Mouse (Mus musculus) cerebral cortex, adult 2 months (tissue): ENCODE data around the gene Tango6.

Experiments
- WGBS: fragments of 180-500 bp; shearing (Covaris S2); methylation state at CpG from one replicate; pipeline ENCODE4 v1.1.7; 2018; 5-methylcytosine and 5-hydroxymethylcytosine counted together

Gene Tango6

DNA sequence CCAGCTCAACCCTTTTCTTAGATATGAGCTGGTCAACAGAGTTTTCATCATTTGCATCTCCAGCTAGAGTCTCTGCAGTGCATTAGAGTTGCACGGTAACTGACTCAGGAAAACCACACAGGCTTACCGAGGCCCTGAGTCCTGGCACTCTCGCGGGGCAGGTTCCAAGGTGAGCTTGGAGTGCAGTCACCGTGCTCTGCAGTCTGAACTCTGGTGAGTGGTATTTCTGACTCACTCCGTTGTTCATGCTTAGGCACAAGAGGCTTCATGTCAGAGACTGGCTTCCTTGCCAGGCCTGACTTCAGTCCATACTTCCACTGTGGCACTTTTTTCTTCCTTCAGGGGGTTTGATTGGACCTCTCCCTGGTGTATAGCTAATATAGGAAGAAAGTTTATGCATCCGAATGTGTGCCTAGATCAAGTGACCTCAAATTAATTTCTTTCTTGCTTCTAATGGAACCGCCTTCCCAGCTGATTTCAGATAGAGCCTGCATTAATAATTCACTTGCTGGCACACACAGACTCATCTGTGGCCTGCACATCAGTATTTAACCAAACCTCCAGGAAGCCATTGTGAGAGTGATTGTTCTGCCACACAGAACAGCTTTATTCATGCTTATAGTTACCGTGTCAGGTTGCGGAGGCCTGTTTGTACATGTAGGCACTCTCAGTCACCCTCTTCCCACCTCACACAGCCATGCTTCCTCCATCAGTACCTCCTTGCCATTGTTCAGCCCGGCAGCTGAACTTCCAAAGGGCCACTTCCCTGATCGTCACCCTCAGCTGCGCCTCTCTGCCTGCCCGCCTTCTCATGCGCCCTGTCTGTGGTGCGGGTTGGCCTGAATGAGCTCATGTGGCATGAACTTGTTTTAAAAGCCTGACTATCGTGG lies 136.0 kb downstream of the Tango6 start:
- 88% methylated on average over 17 of the region's 17 CpGs for WGBS

DNA sequence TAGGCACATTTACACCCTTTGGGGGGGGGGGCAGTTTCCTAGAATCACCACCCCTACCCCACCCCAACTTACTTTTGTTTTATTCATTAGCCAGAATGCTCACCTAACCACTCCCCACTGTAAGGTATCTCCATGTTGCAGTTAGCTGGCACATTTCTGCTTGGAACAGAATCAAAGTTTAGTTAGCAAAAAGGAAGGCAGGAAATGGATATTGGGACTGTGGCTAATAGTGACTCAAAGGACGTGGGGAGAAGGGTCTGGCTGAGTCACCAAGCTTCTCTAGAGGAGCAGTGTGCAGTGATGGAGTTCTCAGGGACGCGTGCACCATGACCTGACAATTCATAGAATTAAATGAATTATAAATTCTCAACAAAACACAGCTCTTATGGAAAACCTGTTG lies 136.7 kb downstream of the Tango6 start:
- WGBS: 82% methylated on average over 3 of the region's 3 CpGs

DNA sequence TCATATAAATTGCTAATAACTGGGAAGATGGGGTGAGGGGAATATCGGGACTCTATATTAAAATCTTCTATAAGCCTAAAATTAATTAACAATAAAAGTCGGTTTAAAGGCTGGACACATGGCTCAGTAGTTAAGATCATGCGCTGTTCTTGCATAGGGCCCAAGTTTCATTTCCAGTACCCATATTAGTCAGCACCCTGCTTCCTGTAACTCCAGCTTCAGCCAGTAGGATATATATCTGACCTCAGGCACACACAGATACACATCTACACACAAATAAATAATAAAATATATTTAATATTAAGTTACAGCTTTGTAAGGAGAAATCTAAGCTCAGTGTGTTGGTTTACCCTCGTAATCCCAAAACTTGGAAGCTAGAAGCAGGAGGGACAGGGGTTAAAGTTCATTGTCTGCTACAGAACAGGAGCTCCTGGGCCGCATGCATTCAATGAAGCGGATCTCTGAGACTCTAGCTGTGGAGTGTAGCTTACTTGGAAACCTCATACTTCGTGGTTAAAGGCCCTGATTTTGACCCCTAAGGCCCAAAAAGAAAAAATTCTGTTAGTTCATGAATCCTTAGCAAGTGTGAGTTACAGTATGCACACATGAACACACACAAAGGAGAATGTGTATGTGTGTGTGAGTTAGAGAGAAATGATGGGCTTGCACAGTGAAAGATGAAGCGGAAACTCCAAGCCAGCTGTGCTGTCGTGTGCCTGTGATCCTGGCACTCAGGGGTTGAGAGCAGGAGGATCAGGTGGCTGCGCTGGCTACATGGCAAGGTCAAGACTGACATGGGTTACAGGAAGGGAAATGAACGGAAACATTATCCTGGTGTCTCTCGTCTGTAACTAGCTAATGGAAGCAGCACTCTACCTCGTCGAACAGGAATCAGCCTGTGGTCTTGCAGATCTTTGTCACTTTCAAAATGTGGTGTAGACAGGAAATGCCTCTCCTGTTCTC lies 138.0 kb downstream of the Tango6 start:
- 92% methylated on average over 14 of the region's 14 CpGs for WGBS

DNA sequence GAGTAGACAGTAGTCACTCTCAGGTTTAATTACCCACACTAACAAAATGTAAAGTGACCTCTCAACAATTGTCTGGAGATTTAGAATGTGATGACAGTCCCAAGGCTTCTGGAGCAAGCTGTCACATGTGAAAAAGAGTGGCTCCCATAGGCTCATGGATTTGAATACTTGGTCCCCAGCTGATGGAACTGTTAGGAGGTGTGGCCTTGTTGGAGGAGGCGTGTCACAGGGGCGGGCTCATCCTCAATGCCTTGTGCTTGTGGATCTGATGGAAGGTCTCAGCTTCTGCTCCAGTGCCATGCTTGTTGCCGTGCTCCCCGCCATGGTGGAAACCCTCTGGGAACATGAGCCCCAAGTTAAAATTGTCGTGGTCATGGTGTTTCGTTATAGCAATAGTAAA lies 146.1 kb downstream of the Tango6 start:
- WGBS: 93% methylated on average over 6 of the region's 6 CpGs

DNA sequence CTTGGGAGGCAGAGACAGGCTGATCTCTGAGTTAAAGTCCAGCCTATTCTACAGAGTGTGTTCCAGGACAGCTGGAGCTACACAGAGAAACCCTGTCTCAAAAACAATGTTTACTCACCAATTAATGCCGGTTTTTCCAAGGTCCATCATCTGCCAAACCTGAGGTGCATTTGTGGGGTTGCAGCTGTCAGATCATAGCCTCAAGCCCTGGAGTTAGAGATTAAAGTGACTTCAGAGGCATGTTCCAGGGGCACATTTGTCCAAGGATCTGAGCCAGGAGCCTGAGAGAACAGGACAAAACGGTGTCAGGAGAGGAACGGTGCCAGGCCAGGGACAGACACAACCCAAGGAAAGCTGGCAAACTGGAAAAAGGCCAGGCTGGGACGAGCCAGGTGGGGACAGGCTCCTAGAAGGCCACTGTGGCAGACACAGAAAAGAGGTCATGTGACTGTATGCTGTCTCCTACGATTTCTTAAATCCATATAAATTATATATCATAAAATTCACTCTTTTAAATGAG lies 146.7 kb downstream of the Tango6 start:
- WGBS: 78% methylated on average over 5 of the region's 5 CpGs

DNA sequence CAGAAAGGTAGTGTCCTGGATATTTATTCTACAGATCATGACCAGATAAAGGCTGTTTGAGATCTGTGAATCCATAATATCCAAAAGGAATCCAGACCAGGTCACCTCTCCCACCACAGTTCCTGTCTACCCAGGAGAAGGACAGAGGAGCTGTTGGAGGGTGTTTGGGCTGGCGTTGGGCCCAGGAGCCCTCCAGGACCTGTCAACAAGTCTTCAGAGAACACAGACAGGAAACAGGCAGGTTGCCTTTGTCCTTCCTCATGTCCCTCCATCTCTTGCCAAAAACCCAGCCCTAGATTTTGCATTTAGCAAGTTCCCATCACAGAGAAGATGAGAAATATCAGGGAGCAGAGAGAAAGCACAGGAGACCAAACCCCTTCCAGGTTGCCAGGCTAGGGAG lies 152.0 kb downstream of the Tango6 start:
- 72% methylated on average over 1 of the region's 1 CpGs for WGBS

DNA sequence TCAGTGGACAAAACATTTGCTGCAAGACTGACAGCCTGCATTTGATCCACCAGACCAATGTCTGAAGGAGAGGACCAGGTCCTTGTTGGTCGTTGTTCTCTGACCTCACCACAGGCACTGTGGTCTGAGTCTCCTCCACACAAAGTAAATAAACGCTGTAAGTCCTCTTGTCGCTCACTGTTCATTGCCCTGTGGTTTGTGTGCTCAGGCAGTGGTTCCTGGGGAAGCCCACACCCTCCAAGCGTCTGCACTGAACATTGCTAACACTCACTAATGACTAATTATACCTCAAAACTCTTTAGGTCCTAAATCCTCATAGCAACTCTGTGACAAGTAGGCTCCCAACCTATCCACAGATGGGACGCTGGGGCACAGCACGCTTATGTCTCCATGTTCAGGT lies 153.7 kb downstream of the Tango6 start:
- whole genome bisulfite sequencing: 85% methylated on average over 6 of the region's 6 CpGs

DNA sequence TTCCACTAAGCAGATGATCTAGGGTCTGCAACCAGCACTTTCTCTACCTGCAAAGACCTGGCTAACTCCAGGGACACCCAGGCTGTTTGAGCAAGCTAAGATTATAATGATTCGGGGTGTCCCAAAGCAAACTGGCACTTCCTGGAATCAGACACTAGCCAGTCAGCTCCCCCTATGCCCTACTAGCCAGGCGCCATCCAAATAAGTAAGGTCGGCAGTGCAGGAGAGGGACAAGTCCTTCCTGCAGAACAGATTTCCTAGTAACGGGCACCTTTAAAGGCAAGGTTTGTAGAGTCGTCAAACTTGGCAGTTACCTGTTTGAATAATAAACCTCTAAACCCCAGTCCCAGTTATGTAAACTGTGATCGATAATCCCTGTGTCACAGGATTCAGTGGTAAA lies 155.9 kb downstream of the Tango6 start:
- 68% methylated on average over 6 of the region's 6 CpGs for WGBS

DNA sequence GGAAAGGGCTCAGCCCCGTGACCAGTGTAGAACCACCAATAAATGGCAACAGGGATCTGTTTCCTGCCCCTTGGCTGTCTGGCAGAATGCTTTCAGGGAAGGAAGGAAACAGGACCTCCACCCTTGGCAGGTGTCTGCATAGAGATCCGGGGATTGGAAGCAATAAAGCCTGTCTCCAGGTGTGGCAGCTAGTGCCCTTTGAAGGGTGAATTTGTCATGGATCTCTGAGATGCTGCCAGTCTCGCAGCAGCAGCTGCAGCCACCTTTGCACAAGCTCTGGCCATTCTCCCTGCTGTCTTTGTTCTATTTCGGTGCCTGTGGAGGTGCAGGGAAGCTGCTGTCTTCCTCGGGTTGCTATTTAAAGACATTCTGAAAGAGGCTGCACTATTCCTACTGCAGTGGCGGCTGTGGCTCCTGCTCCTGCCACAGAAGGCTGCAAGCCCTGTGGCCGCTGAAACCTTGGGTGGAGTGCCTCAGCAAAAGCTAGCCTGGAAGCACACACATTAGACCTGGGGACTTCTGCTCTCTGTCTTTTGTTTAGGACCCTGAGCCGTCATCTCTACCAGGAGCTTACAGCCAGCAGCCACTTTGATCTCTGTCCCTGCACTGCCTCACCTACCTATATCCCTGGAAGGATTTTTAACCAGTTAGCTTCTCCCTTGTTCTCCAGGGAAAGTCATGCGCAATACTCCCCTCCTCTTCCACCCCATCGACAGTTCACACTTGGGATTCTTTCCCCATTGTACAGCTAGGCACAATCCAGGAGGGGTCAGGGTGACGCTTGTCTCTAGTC lies 156.5 kb downstream of the Tango6 start:
- WGBS: 32% methylated on average over 11 of the region's 11 CpGs

DNA sequence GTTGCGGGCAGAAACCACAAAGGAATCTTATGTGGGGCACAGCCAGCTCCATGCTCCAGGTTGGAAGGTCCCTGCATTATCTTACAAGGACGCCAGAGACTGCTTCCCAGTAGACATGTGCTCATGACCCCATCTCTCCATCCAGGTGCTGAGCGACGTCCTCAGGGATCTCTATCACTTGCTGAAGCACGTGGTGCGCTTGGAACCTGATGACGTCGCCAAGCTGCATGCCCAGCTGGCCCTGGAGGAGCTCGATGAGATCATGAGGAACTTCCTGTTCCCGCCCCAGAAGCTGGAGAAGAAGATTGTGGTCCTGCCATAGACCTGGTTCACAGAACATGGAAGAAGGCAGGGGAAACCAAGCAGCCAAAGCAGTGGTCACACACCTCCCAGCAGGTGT lies 167.2 kb downstream of the Tango6 start:
- WGBS: 84% methylated on average over 10 of the region's 10 CpGs

DNA sequence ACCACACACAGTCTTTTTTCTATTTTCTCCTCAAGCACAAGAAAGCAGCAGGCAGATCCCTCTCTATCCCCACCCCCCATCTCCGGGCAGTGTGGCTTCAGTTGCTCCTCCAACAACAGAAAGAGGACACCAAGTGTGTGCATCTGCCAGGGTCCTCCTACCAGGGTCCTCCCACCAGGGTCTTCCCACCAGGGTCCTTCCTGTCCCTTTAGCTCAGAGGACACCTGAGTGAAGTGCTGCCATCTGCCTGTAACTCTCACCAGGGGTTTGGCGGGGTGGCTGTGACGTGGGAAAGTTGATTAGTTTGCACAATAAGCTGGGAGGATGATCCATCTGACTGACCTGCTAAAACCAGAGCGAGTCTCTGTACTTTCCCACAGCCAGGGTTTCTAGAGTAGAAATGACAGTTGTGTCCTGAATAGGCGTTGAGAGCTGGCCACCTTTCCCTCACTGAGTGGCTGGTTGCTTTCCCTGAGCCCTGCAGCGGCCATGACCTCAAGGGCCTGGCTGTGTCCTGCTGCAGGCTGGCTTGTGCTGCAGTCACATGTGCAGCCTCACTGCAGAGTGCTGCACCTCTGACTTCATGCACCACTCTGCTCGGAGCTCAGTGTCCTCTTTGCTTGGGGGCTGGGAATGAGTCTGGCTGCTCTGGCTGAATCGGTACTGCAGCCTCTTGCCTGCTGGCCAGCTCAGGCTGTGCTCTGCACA lies 171.8 kb downstream of the Tango6 start:
- WGBS: 52% methylated on average over 8 of the region's 8 CpGs

DNA sequence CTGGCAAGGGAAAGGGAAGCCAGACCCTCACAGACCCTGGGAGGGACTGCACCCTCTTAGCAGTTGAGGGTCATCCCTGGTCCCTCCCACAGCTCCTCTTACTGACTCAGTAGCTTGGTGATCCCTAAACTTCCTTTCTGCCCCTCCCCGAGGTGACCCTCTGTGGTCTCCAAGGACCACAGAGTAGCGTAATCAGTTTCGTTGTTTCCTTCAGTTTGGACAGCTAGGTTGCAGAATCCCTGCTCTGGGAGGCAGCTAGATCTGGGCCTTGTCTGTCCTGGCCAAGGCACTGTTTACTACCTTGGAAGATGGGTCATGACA lies 172.3 kb downstream of the Tango6 start:
- 88% methylated on average over 3 of the region's 3 CpGs for WGBS

DNA sequence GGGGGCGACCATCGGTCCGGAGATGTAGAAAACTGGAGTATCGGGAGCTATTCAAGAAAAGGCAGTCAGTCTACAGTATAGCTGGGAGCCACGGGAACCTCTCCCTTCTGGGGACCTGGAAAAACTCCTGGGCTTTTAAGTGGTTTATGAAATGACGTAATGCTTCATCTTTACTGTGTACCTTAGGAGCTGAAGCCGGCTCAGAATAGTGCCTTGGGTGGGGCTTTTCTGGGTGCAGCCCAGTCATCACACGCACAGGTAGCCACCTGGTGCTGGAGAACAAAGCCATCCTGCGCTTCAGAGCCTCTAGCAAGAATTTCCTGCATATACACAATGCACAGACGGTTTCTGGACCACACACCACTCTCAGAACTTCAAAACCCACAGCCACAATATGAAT lies 180.0 kb downstream of the Tango6 start:
- 94% methylated on average over 10 of the region's 10 CpGs for WGBS

DNA sequence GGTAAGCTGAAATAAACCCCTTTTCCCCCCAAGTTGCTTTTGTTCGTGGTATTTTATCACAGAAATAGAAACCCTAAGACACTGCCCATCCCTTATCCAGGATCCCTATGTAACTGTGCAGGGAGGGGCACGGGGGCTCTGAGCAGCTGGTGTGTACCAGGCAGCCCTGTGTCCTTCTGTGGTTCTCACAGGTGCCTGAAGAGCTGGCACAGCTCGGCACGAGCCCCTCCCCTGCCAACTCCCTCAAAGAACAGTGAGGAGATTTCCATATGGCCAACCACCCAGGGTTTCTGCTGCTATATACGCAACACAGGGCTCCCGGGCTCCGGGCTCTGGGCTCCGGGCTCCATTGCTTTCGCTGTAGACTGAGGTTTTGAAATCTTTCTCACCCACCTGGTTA lies 182.5 kb downstream of the Tango6 start:
- 61% methylated on average over 9 of the region's 9 CpGs for WGBS

DNA sequence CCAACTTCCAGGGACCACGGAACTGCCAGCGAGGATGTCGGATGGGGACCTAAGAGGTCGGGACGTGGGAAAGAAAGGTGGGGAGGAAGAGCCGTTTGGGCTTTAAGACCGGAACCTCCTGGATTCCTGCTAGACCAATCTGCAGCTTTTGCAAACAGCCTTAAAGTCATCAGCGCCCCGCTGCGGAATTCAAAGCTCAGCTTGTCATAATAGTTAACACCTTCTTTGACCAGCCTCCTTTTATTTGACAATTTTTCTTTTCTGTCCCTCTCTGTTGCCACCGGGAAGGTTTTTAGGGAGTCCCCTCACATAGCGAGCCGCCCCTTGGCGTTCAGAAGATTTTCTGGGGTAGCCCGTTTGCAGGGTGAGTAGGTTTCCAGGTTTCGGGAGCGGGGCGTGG lies 187.2 kb downstream of the Tango6 start, which contains the start of gene Has3:
Has3 (plus strand) TSS at position 192 of the 400 bp plus-strand sequence.
- 11% methylated on average over 18 of the region's 18 CpGs for WGBS

DNA sequence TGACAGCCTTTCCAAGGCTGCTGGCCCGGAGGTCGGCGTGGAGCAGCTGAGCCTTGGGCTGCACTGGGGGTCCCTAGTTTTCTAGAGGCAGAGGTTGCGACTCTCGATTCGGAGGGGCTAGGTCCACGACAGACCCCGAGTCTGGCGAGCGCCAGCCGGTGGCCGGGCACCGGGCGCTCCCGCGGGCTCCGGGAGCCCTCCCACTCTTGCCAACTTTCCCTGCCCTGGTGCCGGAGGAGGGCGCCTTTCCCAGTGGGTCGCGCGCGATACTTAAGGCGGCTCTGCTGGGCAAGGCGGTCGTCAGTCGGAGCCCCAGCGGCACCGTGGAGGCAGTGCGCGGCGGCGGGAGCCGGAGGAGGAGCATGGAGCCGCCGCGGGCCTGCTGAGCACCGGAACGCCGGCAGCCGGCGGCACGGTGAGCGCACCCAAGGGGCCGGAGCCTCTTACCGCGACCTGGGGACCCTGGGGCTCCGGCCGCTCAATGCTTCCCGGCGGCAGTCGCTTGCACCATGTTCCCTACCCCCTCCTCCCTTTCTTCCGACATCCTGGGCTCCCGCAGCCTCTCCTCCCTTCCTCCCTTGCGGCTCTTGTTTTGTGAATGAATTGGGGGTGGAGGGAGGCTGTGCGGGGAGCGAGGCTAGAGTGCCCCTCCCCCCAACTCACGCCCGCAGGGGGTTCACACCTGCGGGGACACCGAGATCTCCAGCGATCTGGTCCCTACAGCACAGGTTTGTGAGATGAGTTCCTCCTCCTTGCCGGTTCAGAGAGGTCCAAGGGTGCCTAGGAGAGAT lies 187.9 kb downstream of the Tango6 start:
- 1% methylated on average over 62 of the region's 63 CpGs for WGBS

DNA sequence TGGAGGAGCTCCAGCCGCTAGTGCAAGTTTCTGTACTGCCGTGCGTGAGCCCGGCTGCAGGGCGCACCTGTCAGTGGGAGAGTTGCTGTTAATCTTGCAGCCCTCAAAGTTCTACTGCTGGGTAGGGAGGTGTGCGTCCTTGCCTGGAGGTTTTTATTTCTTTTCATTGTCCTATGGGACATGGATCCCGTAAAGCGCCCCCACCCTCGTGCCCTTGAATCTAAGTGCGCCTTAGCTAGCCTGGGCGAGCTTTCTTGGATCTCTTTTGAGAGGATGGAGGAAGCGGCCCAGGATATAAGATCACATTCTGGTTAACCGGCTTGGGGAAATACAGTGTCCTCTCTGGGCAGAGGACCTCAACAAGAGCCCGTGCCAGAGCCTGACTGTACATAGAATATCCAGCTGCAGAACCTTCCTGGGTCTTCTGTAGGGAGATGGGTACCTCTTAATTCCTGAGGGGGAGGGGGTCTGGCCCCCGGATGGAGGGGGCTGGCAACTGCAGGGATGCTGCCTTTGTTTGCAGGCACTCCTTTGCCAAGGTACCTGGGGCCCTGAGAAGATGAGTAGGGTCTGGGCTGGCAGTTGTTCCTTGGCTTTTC lies 188.6 kb downstream of the Tango6 start:
- under 1% methylated on average over 15 of the region's 15 CpGs for WGBS

DNA sequence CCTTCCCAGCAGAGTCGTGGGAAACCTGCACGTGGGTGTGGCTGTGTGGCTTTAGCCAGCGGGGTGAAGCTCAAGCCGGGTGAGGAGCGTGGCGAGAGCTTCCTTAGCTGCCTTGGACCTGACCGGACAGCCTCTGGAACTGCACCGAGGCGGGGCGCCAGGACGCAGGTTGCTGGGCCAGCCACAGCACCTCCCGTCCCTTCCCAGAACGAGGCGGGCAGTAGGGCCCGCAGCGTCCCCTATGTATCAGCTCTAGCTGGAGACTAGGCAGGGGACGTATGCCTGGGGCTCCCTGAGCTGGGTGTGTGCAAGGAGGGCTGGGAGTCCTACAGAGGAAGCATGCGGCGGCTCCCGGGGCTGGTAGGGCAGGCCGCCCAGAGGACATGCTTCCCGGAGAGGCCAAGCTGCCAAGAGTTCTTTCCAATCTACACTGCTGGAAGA lies 189.1 kb downstream of the Tango6 start:
- 1% methylated on average over 22 of the region's 22 CpGs for WGBS

DNA sequence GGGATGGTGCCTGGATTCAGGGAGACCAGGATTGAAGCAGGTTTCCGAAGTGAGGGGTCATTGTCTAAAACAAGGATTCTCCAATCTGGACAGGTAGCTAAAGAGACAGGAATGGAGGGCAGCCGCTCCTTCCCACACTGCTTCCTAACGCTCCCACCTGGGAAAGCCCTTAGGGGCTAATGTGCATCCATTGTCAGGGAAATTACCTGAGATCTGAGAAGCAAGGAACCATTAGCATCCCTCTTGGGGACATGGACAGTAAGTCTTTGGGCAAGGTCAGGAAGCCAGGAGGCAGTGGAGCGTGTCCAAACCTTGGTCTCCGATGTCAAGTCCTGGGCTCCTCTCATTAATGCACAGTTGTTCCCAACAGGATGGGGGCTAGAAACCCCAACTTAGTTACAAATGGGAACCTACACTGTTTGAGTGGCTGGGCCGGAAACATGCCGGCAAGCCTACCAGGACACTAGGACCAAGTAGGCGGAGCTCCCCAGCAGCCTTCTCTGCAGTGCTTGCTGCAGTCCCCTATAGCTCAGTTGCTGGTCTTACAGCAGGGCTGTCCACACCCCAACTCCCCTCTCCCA lies 189.7 kb downstream of the Tango6 start:
- 36% methylated on average over 8 of the region's 8 CpGs for WGBS
